Mouse (Mus musculus) myocyte (in vitro differentiated cells): Measurements from ENCODE around the gene Pdzd9. TPM values are rescaled to one million over a fixed set of nuclear protein-coding genes. Genes with fewer than 3 reads are reported as not detected.

ENCODE experiments used
- H3K27me3 ChIP-seq: one replicate; pipeline ENCODE4 v1.6.1; 2011; ENCODE audit not compliant: control insufficient read depth, insufficient read depth, insufficient read length
- H3K36me3 ChIP-seq: one replicate; pipeline ENCODE4 v1.6.1; 2011; ENCODE audit not compliant: control insufficient read depth, insufficient read depth
- H3K4me2 ChIP-seq: one replicate; pipeline ENCODE4 v1.6.1; 2011; ENCODE audit warnings: low read depth, control low read depth
- H3K4me3 ChIP-seq: one replicate; pipeline ENCODE4 v1.5.1; 2011; ENCODE audit warnings: mild to moderate bottlenecking, control low read depth, moderate library complexity
- H3K79me2 ChIP-seq: one replicate; pipeline ENCODE4 v1.6.1; 2011; ENCODE audit not compliant: control insufficient read depth, insufficient read depth
- H3ac ChIP-seq: one replicate; pipeline ENCODE4 v1.6.1; 2011; ENCODE audit not compliant: control insufficient read depth, insufficient read length
- CEBPB ChIP-seq: IDR thresholded peaks from 2 replicates; pipeline ENCODE4 v1.6.1; 2011; ENCODE audit warnings: mild to moderate bottlenecking, moderate library complexity; ENCODE audit not compliant: poor library complexity, insufficient read depth, severe bottlenecking
- E2F4 ChIP-seq: IDR thresholded peaks from one replicate; pipeline ENCODE4 v1.6.1; 2011; ENCODE audit warnings: mild to moderate bottlenecking, control low read depth, moderate library complexity; ENCODE audit not compliant: insufficient read depth
- MAX ChIP-seq: IDR thresholded peaks from one replicate; pipeline ENCODE4 v1.6.1; 2011; ENCODE audit warnings: low read depth, mild to moderate bottlenecking, control low read depth
- MYOD1 ChIP-seq, 3 experiments: IDR thresholded peaks; one replicate each; pipeline ENCODE4 v1.6.1; 2011; ENCODE audit warnings: control low read depth in 2 of 3, low read depth in 2 of 3, mild to moderate bottlenecking in 2 of 3, moderate library complexity in 1 of 3; ENCODE audit not compliant: insufficient read length in 2 of 3, control insufficient read depth in 1 of 3
- MYOG ChIP-seq, 3 experiments: IDR thresholded peaks; one replicate each; pipeline ENCODE4 v1.6.1; 2011; ENCODE audit warnings: control low read depth in 2 of 3, low read depth in 2 of 3, mild to moderate bottlenecking in 2 of 3; ENCODE audit not compliant: insufficient read length in 2 of 3, control insufficient read depth in 1 of 3, insufficient read depth in 1 of 3
- POLR2A ChIP-seq: IDR thresholded peaks from one replicate; pipeline ENCODE4 v1.6.1; 2011; ENCODE audit warnings: low read depth, mild to moderate bottlenecking, control low read depth, moderate library complexity; ENCODE audit not compliant: insufficient read length
- POLR2AphosphoS2 ChIP-seq: IDR thresholded peaks from one replicate; pipeline ENCODE4 v1.6.1; 2011; ENCODE audit warnings: low read depth, control low read depth; ENCODE audit not compliant: insufficient read length
- REST ChIP-seq: IDR thresholded peaks from one replicate; pipeline ENCODE4 v1.6.1; 2011; ENCODE audit warnings: mild to moderate bottlenecking, control low read depth, moderate library complexity; ENCODE audit not compliant: insufficient read depth, insufficient read length
- SRF ChIP-seq: IDR thresholded peaks from one replicate; pipeline ENCODE4 v1.6.1; 2011; ENCODE audit warnings: low read depth; ENCODE audit not compliant: control insufficient read depth, insufficient read length
- TCF12 ChIP-seq: IDR thresholded peaks from one replicate; pipeline ENCODE4 v1.6.1; 2011; ENCODE audit warnings: mild to moderate bottlenecking, control low read depth; ENCODE audit not compliant: poor library complexity, insufficient read depth, severe bottlenecking
- TCF3 ChIP-seq: IDR thresholded peaks from one replicate; pipeline ENCODE4 v1.6.1; 2011; ENCODE audit warnings: low read depth, control low read depth; ENCODE audit not compliant: insufficient read length
- USF1 ChIP-seq: IDR thresholded peaks from one replicate; pipeline ENCODE4 v1.6.1; 2011; ENCODE audit warnings: low read depth, mild to moderate bottlenecking, control low read depth, moderate library complexity
- polyA plus RNA-seq: library from polyadenylated mRNA; unstranded; fragments of >200 nt; fragmentation: generic; extraction: Trizol; gene quantifications from one replicate; pipeline ENCODE4 v1.2.1, GENCODE M21; 2012; ENCODE audit warnings: missing spikeins

Pdzd9 gene
- polyA plus RNA-seq, 1 experiment: 0.16 TPM

DNA sequence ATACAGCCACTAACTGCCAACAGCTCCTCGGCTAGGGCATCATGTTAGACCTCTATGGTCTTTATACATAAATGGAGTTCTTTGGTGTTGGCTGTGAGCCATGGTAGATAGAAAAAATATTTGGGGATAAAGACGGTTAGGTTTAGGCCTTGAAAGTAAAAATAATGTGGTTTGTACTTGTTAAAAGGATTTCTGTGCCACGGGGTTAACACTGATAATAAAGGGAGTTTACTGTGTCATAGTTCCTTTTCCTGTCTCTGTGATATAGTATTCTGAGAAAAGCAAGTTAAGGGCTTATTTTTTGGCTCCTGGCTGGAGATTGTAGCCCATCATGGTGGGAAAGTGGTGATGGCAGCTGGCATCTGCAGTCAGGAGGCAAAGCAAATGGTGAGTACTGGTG, 33.7 kb upstream of the Pdzd9 start:
- Histone ChIP-seq H3ac (no peak overlapping the region), H3K27me3 (no peaks in the 10 kb centered on the region), H3K4me3 (no peak overlapping the region), H3K4me2 (no peak overlapping the region), H3K36me3 (no peaks in the 10 kb centered on the region), H3K79me2 (peaks cover 46% of the 10 kb centered on the region)
- no peak for TF ChIP-seq REST
- TF ChIP-seq MYOD1 (IDR thresholded peaks at IDR 0.05; ENCODE audit: control insufficient read depth in 1 of 3, insufficient read length in 2 of 3, low read depth in 2 of 3): peak in 2 of 3 experiments; percentile 4 to 30

DNA sequence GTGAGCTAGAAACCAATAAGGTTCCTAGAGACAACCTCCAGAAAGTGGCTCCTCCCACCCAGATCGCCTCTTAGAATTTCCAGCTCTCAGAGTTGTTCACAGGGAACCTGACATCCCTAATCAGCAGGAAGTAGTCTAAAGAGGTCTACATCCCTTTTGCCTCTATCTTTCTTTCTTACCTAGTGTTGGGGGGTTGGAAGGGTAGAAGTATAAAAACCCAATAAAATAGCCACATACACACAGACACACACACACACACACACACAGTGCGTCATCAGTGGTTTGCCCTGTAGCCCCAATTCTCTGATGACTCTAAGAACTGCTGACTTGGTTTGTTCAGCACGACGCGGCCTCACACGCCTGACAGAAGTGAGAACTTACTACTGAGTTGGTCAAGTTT, 29.4 kb upstream of the Pdzd9 start:
- H3K4me2 ChIP-seq: no peak overlapping the region
- no peaks in the 10 kb centered on the region for H3K36me3 ChIP-seq
- H3K4me3 ChIP-seq: no peak overlapping the region
- H3K79me2 ChIP-seq: peaks cover 54% of the 10 kb centered on the region
- TF ChIP-seq MAX (no peak), POLR2A (no peak), TCF12 (no peak), SRF (no peak), MYOD1 (IDR thresholded peaks at IDR 0.05; ENCODE audit: control insufficient read depth in 1 of 3, insufficient read length in 2 of 3, low read depth in 2 of 3) (no peak), USF1 (no peak), E2F4 (no peak), POLR2AphosphoS2 (no peak), TCF3 (no peak), REST (no peak), CEBPB (no peak), MYOG (IDR thresholded peaks at IDR 0.05; ENCODE audit: control insufficient read depth in 1 of 3, insufficient read depth in 1 of 3, insufficient read length in 2 of 3, low read depth in 2 of 3) (no peak)
- H3K27me3 ChIP-seq: no peaks in the 10 kb centered on the region
- H3ac ChIP-seq: no peak overlapping the region

DNA sequence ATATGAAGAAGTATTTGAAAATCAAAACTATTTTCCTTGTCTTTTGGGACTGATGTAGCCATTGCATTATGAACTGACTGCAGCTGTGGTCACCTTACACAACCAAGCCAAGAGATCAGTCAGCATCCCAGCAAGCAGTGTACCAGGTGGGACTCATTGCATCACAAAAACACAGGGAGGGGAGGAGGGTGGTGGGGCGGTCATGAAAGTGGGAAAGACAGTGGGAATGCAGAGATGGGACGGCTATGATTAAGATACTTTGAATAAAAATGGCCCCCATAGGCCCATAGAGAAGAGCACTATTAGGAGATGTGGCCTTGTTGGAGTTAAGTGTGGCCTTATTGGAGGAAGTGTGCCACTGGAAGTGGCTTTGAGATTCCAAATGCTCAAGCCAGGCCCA, 26.2 kb upstream of the Pdzd9 start:
- H3ac ChIP-seq: no peak overlapping the region
- no peak overlapping the region for H3K4me2 ChIP-seq
- no peak overlapping the region for H3K4me3 ChIP-seq
- no peak for TF ChIP-seq TCF12
- TF ChIP-seq USF1: no peak
- no peak for TF ChIP-seq REST
- TF ChIP-seq TCF3: no peak
- TF ChIP-seq MYOD1 (IDR thresholded peaks at IDR 0.05; ENCODE audit: control insufficient read depth in 1 of 3, insufficient read length in 2 of 3, low read depth in 2 of 3): no peak
- no peak for TF ChIP-seq MAX
- H3K79me2 ChIP-seq: peaks cover 63% of the 10 kb centered on the region
- no peaks in the 10 kb centered on the region for H3K36me3 ChIP-seq
- H3K27me3 ChIP-seq: no peaks in the 10 kb centered on the region

DNA sequence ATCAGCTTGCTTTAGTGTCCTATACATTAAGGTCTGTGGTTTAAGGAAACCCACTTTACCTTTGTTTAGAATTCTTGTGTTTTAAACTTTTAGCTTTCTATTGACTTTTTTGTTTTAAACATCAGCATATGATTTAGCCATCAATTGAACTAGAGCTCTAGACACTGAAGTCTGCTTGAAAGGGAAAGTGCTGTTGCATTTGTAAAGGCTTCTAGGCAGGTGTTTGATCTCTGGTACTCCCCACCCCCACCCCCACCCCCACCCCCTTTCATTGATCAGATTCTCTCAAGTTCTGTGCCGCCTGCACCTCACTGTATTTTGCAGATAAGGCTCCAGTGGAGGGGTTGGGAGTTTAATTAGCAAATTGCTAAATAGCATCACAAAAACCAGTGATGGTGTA, 25.5 kb upstream of the Pdzd9 start:
- no peak for TF ChIP-seq TCF3
- no peak for TF ChIP-seq MYOD1 (IDR thresholded peaks at IDR 0.05; ENCODE audit: control insufficient read depth in 1 of 3, insufficient read length in 2 of 3, low read depth in 2 of 3)
- H3K4me3 ChIP-seq: no peak overlapping the region
- peaks cover 63% of the 10 kb centered on the region for H3K79me2 ChIP-seq
- no peaks in the 10 kb centered on the region for H3K36me3 ChIP-seq
- no peak overlapping the region for H3ac ChIP-seq
- no peak overlapping the region for H3K4me2 ChIP-seq
- H3K27me3 ChIP-seq: no peaks in the 10 kb centered on the region

DNA sequence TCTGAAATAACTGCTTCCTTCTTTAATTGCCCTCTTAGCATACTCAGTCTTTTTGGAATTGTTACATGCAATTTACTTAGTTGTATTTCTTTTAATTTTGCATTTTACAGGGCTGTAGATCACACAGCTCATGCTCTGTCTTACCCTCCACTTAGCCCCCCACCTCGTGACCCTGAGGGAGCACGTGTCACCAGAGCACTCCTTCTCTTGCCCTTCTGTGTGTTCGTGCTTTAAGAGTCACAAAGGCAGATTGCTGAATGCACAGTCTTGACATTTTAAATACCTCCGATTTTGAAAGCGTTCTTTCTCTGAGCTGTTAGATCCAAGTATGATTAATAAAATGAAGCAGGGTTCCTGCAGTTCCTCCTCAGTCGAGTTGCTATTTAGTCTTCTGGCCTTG, 25.1 kb upstream of the Pdzd9 start:
- Histone ChIP-seq H3K36me3 (no peaks in the 10 kb centered on the region), H3K27me3 (no peaks in the 10 kb centered on the region), H3ac (no peak overlapping the region), H3K79me2 (peaks cover 59% of the 10 kb centered on the region), H3K4me3 (no peak overlapping the region), H3K4me2 (no peak overlapping the region)
- TF ChIP-seq TCF12: no peak
- TF ChIP-seq POLR2AphosphoS2: no peak
- no peak for TF ChIP-seq MAX
- TF ChIP-seq SRF: no peak
- no peak for TF ChIP-seq USF1
- TF ChIP-seq POLR2A: no peak
- no peak for TF ChIP-seq MYOG (IDR thresholded peaks at IDR 0.05; ENCODE audit: control insufficient read depth in 1 of 3, insufficient read depth in 1 of 3, insufficient read length in 2 of 3, low read depth in 2 of 3)
- TF ChIP-seq CEBPB: no peak
- no peak for TF ChIP-seq MYOD1 (IDR thresholded peaks at IDR 0.05; ENCODE audit: control insufficient read depth in 1 of 3, insufficient read length in 2 of 3, low read depth in 2 of 3)
- no peak for TF ChIP-seq REST
- TF ChIP-seq E2F4: no peak
- no peak for TF ChIP-seq TCF3
